Mouse (Mus musculus) hindbrain, embryonic 12.5 days (tissue): Measurements from ENCODE around the gene Prdm16. TPM values are rescaled to one million over a fixed set of nuclear protein-coding genes. Genes with fewer than 3 reads are reported as not detected.

Experiments used
- ATAC-seq: fragments of 200-750 bp; cut with Nextera tagmentation; 2 replicates; pipeline ENCODE4 v1.8.0; 2017; ENCODE audit warnings: moderate TSS enrichment; ENCODE audit not compliant: low FRiP score
- H3K27ac ChIP-seq: fragments of 300-500 bp; sonication (generic); 2 replicates; pipeline ENCODE4 v1.5.1; 2016; ENCODE audit warnings: mild to moderate bottlenecking
- H3K27me3 ChIP-seq: fragments of 300-500 bp; sonication (generic); 2 replicates; pipeline ENCODE4 v1.6.1; 2016; ENCODE audit warnings: mild to moderate bottlenecking
- H3K36me3 ChIP-seq: fragments of 300-500 bp; sonication (generic); 2 replicates; pipeline ENCODE4 v1.6.1; 2016; ENCODE audit warnings: mild to moderate bottlenecking
- H3K4me1 ChIP-seq: fragments of 300-500 bp; sonication (generic); 2 replicates; pipeline ENCODE4 v1.6.1; 2016
- H3K4me2 ChIP-seq: fragments of 300-500 bp; sonication (generic); replicated peaks from 2 replicates; pipeline ENCODE4 v1.6.1; 2016; ENCODE audit warnings: mild to moderate bottlenecking
- H3K4me3 ChIP-seq: fragments of 300-500 bp; sonication (generic); 2 replicates; pipeline ENCODE4 v1.5.1; 2016; ENCODE audit warnings: mild to moderate bottlenecking
- H3K9ac ChIP-seq: fragments of 300-500 bp; sonication (generic); 2 replicates; pipeline ENCODE4 v1.6.1; 2016; ENCODE audit warnings: mild to moderate bottlenecking, moderate library complexity
- H3K9me3 ChIP-seq: fragments of 300-500 bp; sonication (generic); replicated peaks from 2 replicates; pipeline ENCODE4 v1.6.1; 2016; ENCODE audit warnings: mild to moderate bottlenecking
- WGBS: fragments of 180-500 bp; shearing (Covaris S2); methylation state at CpG from one replicate; pipeline ENCODE4 v1.1.7; 2016; 5-methylcytosine and 5-hydroxymethylcytosine counted together
- polyA plus RNA-seq: library from polyadenylated mRNA; unstranded; fragments of >200 nt; fragmentation: Nextera tagmentation; extraction: Ambion mirVana; gene quantifications from 2 replicates; pipeline ENCODE4 v1.2.1, GENCODE M21; 2016

Prdm16 gene
- polyA plus RNA-seq, 1 experiment from 2014 or later: 26.4 TPM

DNA sequence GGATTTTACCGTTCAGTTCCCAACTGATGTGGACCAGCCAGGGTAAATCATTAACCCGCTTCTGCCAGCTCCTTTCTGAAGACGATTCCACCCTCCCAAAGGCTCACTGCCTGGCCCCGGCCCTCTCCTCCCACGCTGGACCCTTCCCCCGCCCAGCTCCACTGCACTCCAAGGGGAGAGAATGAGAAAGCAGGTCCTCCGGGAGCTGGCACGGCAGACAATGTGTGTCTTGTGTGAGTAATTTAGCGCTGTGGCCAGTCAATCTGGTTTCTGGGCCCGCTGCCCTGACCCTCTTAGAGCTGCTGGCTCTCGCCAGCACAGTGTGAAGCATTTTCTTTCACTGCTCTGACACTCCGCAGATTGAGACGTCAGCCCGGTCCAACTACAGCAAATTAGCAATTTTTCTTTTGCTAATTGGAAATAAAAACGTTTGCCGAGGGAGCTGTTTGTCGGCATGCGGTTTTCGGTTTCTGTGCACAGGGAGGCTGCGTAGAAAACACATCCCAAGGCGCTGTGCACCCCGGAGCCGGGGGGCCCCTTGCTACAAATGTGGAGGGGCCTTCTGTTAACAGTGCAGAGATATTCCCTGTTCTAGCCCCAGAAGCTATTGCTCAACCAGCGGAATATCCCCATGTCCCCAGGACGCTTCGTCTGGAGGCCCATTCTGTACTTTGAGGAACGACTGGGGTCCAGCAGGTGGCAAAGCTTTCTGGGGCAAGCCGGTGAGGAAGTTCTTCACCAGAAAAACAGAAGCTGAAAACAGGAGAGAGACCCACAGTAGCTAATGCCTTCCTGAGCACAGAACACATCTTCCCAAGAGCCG lies 136.8 kb downstream of the Prdm16 start:
- no peak overlapping the region for H3K4me3 ChIP-seq
- no peaks in the 10 kb centered on the region for H3K9me3 ChIP-seq
- peak; percentile 61 for ATAC-seq

DNA sequence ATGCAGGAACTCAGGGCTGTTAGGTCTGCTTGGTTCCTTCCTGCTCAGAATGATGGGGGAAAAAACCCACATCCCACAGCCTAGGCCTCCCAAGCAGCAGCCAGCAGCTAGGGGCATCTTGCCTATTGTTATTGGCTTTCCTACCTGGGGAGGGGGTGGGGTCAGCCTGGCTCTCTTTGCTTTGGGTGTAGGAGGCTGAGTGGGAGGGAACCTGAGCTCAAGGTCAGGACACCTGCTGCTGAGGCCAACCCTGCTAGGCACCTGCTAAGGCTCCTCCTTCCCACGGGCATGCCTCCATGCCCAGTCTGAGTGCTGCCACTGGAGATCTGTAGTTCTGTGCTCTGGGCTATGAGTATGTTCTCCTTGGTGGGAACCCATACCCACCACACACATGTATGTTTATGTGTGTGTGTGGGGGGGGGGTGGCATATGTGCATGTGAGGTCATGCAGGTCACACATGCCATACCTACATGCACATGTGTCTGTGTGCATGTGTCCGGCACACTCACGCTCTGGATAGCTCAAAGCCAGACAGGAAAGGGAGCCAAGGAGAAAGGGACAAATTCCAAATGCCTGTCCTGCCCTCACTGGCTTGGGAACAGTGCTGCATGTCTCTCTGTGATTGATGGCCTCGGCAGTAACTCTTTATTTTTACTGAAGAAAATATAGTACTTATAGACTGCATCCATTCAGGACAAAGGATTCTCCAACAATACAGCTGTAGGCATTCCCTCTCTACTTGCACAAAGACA lies 139.1 kb downstream of the Prdm16 start:
- H3K27me3 ChIP-seq: peaks cover 84% of the 10 kb centered on the region
- no peak overlapping the region for H3K4me2 ChIP-seq
- peaks cover 86% of the 10 kb centered on the region for H3K4me1 ChIP-seq
- no peak overlapping the region for H3K9ac ChIP-seq
- H3K36me3 ChIP-seq: no peaks in the 10 kb centered on the region
- WGBS: 54% methylated on average over 4 of the region's 4 CpGs
- no peak overlapping the region for H3K27ac ChIP-seq
- no peak overlapping the region for H3K4me3 ChIP-seq
- ATAC-seq: no peak
- no peaks in the 10 kb centered on the region for H3K9me3 ChIP-seq

More for the DNA sequence above, 136.8 kb downstream of the Prdm16 start:
- Histone ChIP-seq H3K27me3 (peaks cover 75% of the 10 kb centered on the region), H3K27ac (peak overlapping the region; percentile 74), H3K4me1 (peaks cover 89% of the 10 kb centered on the region), H3K9ac (0 out of 2 replicates have a peak overlapping the region, but pooled peaks have one; percentile 6), H3K36me3 (no peaks in the 10 kb centered on the region), H3K4me2 (peak overlapping the region; percentile 21)
- 14% methylated on average over 29 of the region's 29 CpGs for WGBS

GRCm38 (mm10) chr4:154496991-154497390 lies 139.7 kb downstream of the Prdm16 start:
- Histone ChIP-seq H3K4me3 (no peak overlapping the region), H3K9me3 (no peaks in the 10 kb centered on the region), H3K27ac (no peak overlapping the region), H3K27me3 (peaks cover 84% of the 10 kb centered on the region), H3K4me2 (no peak overlapping the region), H3K36me3 (no peaks in the 10 kb centered on the region), H3K4me1 (peaks cover 83% of the 10 kb centered on the region), H3K9ac (no peak overlapping the region)
- no peak for ATAC-seq
- 6% methylated on average over 7 of the region's 7 CpGs for WGBS

GRCm38 (mm10) chr4:154496522-154496921 lies 140.2 kb downstream of the Prdm16 start:
- 89% methylated on average over 5 of the region's 5 CpGs for WGBS
- no peak for ATAC-seq
- peaks cover 83% of the 10 kb centered on the region for H3K27me3 ChIP-seq

GRCm38 (mm10) chr4:154493996-154494395 lies 142.7 kb downstream of the Prdm16 start:
- Histone ChIP-seq H3K36me3 (no peaks in the 10 kb centered on the region), H3K4me2 (no peak overlapping the region), H3K27me3 (peaks cover 89% of the 10 kb centered on the region), H3K27ac (no peak overlapping the region; the same call in 1 of the 2 replicates), H3K4me1 (peaks cover 64% of the 10 kb centered on the region), H3K9ac (no peak overlapping the region), H3K9me3 (no peaks in the 10 kb centered on the region), H3K4me3 (no peak overlapping the region)
- no peak for ATAC-seq
- WGBS: 54% methylated on average over 4 of the region's 4 CpGs

More at GRCm38 (mm10) chr4:154496522-154496921, 140.2 kb downstream of the Prdm16 start:
- Histone ChIP-seq H3K4me1 (peaks cover 81% of the 10 kb centered on the region), H3K4me2 (no peak overlapping the region), H3K27ac (no peak overlapping the region), H3K9ac (no peak overlapping the region), H3K4me3 (no peak overlapping the region), H3K36me3 (no peaks in the 10 kb centered on the region), H3K9me3 (no peaks in the 10 kb centered on the region)

DNA sequence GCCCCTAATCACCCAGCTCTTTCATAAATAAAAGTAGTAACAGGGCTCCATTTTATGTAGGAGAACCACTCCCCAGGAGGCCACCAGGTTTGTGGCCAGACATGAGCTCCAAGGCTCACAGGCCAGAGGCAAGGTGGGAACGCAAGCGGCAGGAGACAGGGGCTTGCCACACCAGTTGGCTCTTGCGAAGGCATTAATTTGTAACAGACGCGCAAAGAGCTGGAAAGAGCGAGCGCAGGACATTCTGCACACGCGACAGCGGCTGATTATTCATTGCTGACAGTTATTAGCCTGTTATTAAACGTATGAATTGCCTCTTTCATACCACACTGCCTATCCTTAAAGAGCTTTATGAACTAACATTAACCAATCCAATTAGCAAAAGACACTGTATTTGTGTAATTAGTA lies 144.0 kb downstream of the Prdm16 start:
- H3K9ac ChIP-seq: no peak overlapping the region
- H3K27ac ChIP-seq: 0 out of 2 replicates have a peak overlapping the region, but pooled peaks have one; percentile 13
- WGBS: 28% methylated on average over 11 of the region's 11 CpGs
- H3K4me2 ChIP-seq: no peak overlapping the region
- H3K36me3 ChIP-seq: no peaks in the 10 kb centered on the region
- H3K4me1 ChIP-seq: peaks cover 62% of the 10 kb centered on the region
- no peak for ATAC-seq
- H3K27me3 ChIP-seq: peaks cover 88% of the 10 kb centered on the region
- H3K9me3 ChIP-seq: no peaks in the 10 kb centered on the region
- H3K4me3 ChIP-seq: no peak overlapping the region

- H3K27me3 ChIP-seq: peaks cover 88% of the 10 kb centered on the region
- WGBS: 66% methylated on average over 7 of the region's 7 CpGs
These were observed 144.4 kb downstream of the Prdm16 start for GRCm38 (mm10) chr4:154492268-154492667.

DNA sequence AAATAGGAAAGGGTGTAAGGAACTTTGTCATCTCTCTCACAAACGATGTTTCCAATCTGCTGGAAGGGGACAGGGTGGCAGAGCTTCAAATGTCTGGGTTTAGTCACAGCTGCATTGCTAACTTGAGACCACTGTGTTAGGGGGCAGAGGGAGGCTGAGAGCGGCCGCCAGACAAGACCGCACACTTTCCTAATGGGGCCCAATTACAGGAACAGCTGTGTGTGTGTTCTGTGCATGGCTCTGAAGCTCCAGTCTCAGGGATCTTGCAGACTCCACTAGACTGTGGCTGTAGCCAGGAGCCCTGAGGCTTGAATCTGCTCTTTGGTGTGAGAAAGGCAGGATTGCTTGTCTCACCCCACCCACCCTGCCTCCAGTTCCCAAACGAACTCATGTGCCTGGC lies 148.6 kb downstream of the Prdm16 start:
- H3K9ac ChIP-seq: no peak overlapping the region
- H3K9me3 ChIP-seq: no peaks in the 10 kb centered on the region
- no peak overlapping the region for H3K4me2 ChIP-seq
- peaks cover 34% of the 10 kb centered on the region for H3K4me1 ChIP-seq
- H3K27ac ChIP-seq: no peak overlapping the region
- H3K36me3 ChIP-seq: no peaks in the 10 kb centered on the region
- WGBS: 42% methylated on average over 5 of the region's 5 CpGs
- no peak overlapping the region for H3K4me3 ChIP-seq
- peaks cover 93% of the 10 kb centered on the region for H3K27me3 ChIP-seq
- no peak for ATAC-seq

More at GRCm38 (mm10) chr4:154492268-154492667, 144.4 kb downstream of the Prdm16 start:
- H3K36me3 ChIP-seq: no peaks in the 10 kb centered on the region
- peaks cover 62% of the 10 kb centered on the region for H3K4me1 ChIP-seq
- H3K9me3 ChIP-seq: no peaks in the 10 kb centered on the region
- no peak overlapping the region for H3K4me3 ChIP-seq
- no peak for ATAC-seq
- H3K4me2 ChIP-seq: no peak overlapping the region
- H3K27ac ChIP-seq: 0 out of 2 replicates have a peak overlapping the region, but pooled peaks have one; percentile 13
- no peak overlapping the region for H3K9ac ChIP-seq

- Histone ChIP-seq H3K4me2 (no peak overlapping the region), H3K4me3 (no peak overlapping the region), H3K4me1 (peaks cover 25% of the 10 kb centered on the region), H3K9me3 (no peaks in the 10 kb centered on the region), H3K36me3 (no peaks in the 10 kb centered on the region), H3K27me3 (peaks cover 95% of the 10 kb centered on the region), H3K27ac (peak overlapping the region; percentile 23; the same call in 1 of the 2 replicates), H3K9ac (no peak overlapping the region)
- ATAC-seq: no peak
- 85% methylated on average over 14 of the region's 14 CpGs for WGBS
These were observed 154.0 kb downstream of the Prdm16 start for GRCm38 (mm10) chr4:154482695-154483094.

DNA sequence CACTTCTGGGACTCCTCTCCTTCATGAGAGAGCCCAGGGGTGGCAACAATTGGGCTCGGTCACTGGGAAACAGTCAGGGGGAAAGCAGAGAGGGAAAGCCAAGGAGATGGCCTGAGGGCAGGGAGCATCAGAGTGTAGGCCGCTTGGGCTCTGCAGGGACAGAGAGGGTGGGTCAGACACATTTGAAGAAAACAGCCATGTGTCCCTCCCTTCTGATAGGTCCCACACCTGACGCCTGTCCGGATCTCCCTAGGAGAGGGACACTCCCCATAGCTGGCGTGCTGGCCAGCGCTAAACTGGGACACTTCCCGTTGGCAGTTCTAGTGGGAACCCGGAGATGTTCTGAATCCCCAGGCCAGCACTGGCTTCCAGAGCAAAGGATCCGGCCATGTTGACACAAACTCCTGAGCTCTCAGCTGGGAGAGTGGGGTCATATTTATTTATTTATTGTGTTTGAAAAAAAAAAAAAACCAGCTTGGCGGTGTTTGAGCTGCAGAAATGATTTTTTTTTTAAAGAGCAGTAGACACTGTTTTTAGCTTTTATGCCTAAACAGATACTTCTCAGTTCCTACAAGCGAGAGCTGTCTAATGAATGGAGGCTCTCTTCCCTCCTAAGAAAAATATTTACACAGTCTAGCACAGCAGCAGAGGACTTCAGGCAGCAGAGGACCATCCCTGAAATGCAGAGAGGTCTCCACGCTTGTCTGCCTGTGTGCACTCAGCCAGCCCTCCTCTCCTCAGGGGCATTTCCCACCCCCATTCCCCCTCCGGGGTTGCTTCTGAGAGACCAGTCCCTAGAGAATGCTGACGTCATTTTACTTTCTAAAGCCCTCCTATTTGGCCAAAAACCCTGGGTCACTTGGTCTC lies 154.7 kb downstream of the Prdm16 start:
- WGBS: 49% methylated on average over 14 of the region's 14 CpGs

DNA sequence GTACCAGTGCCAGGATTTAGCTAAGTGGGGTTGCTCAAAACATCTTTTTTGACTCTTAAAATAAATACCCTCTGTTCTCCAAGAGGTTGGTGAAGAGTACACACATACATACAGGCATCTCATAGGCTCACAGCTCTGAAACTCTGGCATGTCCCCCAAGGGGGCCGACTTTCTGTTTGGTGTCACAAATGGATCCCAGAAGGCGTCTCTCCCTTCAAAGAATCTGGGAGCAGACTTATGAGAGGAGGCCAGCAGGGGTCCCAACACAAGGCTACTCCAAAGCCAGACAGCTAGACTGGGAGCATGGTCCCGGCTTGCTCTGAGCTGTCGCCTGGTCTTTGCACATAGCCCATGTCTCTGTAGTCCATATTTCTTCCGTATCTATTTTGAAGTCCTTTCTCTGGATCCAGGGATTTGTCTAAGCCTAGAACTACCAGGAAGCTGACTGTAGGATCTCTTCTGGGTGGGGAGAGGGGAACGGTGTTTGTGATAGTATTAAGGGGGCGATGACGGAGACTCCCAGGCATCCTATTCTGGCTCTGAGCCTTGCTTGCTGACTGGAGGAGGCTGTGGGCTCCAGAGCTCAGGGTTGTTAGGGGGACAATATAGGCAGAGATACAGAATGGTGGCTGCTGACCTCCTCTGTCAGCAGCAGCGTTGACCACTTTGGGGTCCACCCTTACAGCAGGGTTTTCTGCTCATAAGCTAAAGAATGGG lies 156.0 kb downstream of the Prdm16 start:
- no peak overlapping the region for H3K4me2 ChIP-seq
- WGBS: 75% methylated on average over 9 of the region's 9 CpGs
- H3K4me1 ChIP-seq: peaks cover 24% of the 10 kb centered on the region
- H3K36me3 ChIP-seq: no peaks in the 10 kb centered on the region
- no peak overlapping the region for H3K4me3 ChIP-seq
- H3K9ac ChIP-seq: no peak overlapping the region
- H3K9me3 ChIP-seq: no peaks in the 10 kb centered on the region
- ATAC-seq: no peak
- H3K27ac ChIP-seq: no peak overlapping the region
- peaks cover 97% of the 10 kb centered on the region for H3K27me3 ChIP-seq

More for the DNA sequence above, 154.7 kb downstream of the Prdm16 start:
- peak overlapping the region; percentile 23; the same call in 1 of the 2 replicates for H3K27ac ChIP-seq
- no peak for ATAC-seq
- H3K4me3 ChIP-seq: no peak overlapping the region
- no peaks in the 10 kb centered on the region for H3K36me3 ChIP-seq
- H3K4me1 ChIP-seq: peaks cover 24% of the 10 kb centered on the region
- H3K4me2 ChIP-seq: no peak overlapping the region
- H3K9ac ChIP-seq: no peak overlapping the region
- peaks cover 95% of the 10 kb centered on the region for H3K27me3 ChIP-seq
- H3K9me3 ChIP-seq: no peaks in the 10 kb centered on the region
